Comparison of ENCODE assay signal across 8 mouse cellular contexts in the genomic region with DNA sequence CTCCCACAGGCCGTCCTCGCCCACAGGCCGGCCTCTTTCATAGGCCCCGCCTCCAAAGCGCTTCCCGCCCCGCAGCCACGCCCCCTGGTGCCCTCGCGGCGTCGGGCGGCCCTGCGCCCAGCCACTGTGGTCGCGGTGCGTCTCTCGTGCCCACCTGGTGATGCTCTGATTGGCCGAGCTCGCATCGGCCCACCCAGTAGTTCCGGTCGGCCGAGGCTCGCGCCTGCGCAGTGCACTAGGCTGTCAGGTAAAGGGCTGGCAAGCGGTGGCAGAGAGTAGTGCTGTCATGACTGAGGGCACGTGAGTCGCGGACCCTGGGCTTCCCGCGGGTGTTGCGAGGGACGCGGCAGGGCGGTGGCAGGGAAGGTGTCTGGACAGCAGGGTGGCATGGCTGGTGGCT. TPM values are rescaled to one million over a fixed set of nuclear protein-coding genes. Genes with fewer than 3 reads are reported as not detected.
A peak's percentile ranks its signal among the peaks of the same experiment; 100 is the strongest.
DNase-seq lines count a peak whose midpoint lies in the region; ATAC-seq and TF ChIP-seq lines count a peak whose summit lies in the region.

Gene Lss (plus strand): TSS at position 214 of the 400 bp plus-strand sequence.

- peaks cover 13% of the 10 kb centered on the region; the same call in 1 of the 2 replicates for H3K4me1 ChIP-seq in bone marrow macrophage, adult 2 months (ENCODE audit: control insufficient read depth, insufficient read depth, low read length)
- H3K4me1 ChIP-seq in embryonic fibroblast, embryonic 13.5 days (ENCODE audit: control insufficient read depth, insufficient read depth, low read length): no peaks in the 10 kb centered on the region
- H3K4me1 ChIP-seq in kidney, embryonic 14.5 days (ENCODE audit: control insufficient read depth, insufficient read depth, low read length): no peaks in the 10 kb centered on the region; the same call in 1 of the 2 replicates
- peaks cover 12% of the 10 kb centered on the region; the same call in 1 of the 2 replicates for H3K4me1 ChIP-seq in limb, embryonic 15.5 days

- H3K9me3 ChIP-seq in kidney, embryonic 14.5 days (ENCODE audit: control insufficient read depth, low read length): no peaks in the 10 kb centered on the region
- no peaks in the 10 kb centered on the region for H3K9me3 ChIP-seq in limb, embryonic 15.5 days

- peaks cover 26% of the 10 kb centered on the region for H3K36me3 ChIP-seq in kidney, embryonic 14.5 days (ENCODE audit: control insufficient read depth, insufficient read depth, low read length)
- peaks cover 24% of the 10 kb centered on the region for H3K36me3 ChIP-seq in limb, embryonic 15.5 days

- DNase-seq in A20 (ENCODE audit: low read depth, low spot score): peak; percentile 99
- peak; percentile 93 for DNase-seq in heart, adult 9 months (ENCODE audit: low spot score in 2 of 2)
- peak; percentile 61 to 90 for DNase-seq in monocyte, adult 2 months (ENCODE audit: low read depth in 1 of 2, low spot score in 2 of 2)
- DNase-seq in spleen, postnatal 36 days (ENCODE audit: low spot score in 2 of 2): peak; percentile 97

- peak within 1 kb of the TSS; percentile 96 for H3K4me3 ChIP-seq in bone marrow macrophage, adult 2 months (ENCODE audit: insufficient read depth, low read length)
- peak within 1 kb of the TSS; percentile 68 for H3K4me3 ChIP-seq in embryonic fibroblast, embryonic 13.5 days (ENCODE audit: insufficient read depth, low read length)
- peak within 1 kb of the TSS; percentile 70 for H3K4me3 ChIP-seq in kidney, embryonic 14.5 days (ENCODE audit: low read length)
- peak within 1 kb of the TSS; percentile 71 for H3K4me3 ChIP-seq in limb, embryonic 15.5 days

- WGBS in kidney, embryonic 14.5 days: 0% methylated on average over 36 of the region's 37 CpGs
- WGBS in limb, embryonic 15.5 days: 0% methylated on average over 37 of the region's 37 CpGs

- H3K27me3 ChIP-seq in kidney, embryonic 14.5 days (ENCODE audit: control insufficient read depth, insufficient read depth, low read length): no peaks in the 10 kb centered on the region
- no peaks in the 10 kb centered on the region for H3K27me3 ChIP-seq in limb, embryonic 15.5 days

- TF ChIP-seq POLR2A in bone marrow macrophage, adult 2 months (IDR thresholded peaks at IDR 0.05; ENCODE audit: borderline replicate concordance, low read depth, low read length): no peak
- TF ChIP-seq POLR2A in embryonic fibroblast, embryonic 13.5 days (IDR thresholded peaks at IDR 0.05; ENCODE audit: low read depth, low read length): peak; percentile 81

- H3K27ac ChIP-seq in bone marrow macrophage, adult 2 months (ENCODE audit: insufficient read depth, low read depth, low read length): peak within 1 kb of the TSS; percentile 56
- H3K27ac ChIP-seq in embryonic fibroblast, embryonic 13.5 days (ENCODE audit: insufficient read depth, low read length): no peak within 1 kb of the TSS
- H3K27ac ChIP-seq in kidney, embryonic 14.5 days (ENCODE audit: low read depth, low read length): peak within 1 kb of the TSS; percentile 65; the same call in 1 of the 2 replicates
- peak within 1 kb of the TSS; percentile 86 for H3K27ac ChIP-seq in limb, embryonic 15.5 days

- TF ChIP-seq CTCF in bone marrow macrophage, adult 2 months (IDR thresholded peaks at IDR 0.05; ENCODE audit: low read depth, low read length): no peak
- no peak for TF ChIP-seq CTCF in embryonic fibroblast, embryonic 13.5 days (IDR thresholded peaks at IDR 0.05; ENCODE audit: borderline replicate concordance, insufficient read depth, low read length)

- peak within 1 kb of the TSS; percentile 90 for H3K4me2 ChIP-seq in kidney, embryonic 14.5 days (replicated peaks; ENCODE audit: low read depth, low read length)
- peak within 1 kb of the TSS; percentile 88 for H3K4me2 ChIP-seq in limb, embryonic 15.5 days

- H3K9ac ChIP-seq in kidney, embryonic 14.5 days (ENCODE audit: low read depth, low read length): peak within 1 kb of the TSS; percentile 66
- H3K9ac ChIP-seq in limb, embryonic 15.5 days: peak within 1 kb of the TSS; percentile 47

- peak; percentile 100 for ATAC-seq in kidney, embryonic 14.5 days (ENCODE audit: low FRiP score, low TSS enrichment)
- peak; percentile 96 for ATAC-seq in limb, embryonic 15.5 days (ENCODE audit: insufficient number of reproducible peaks, low FRiP score, low TSS enrichment, low read depth)

RNA-seq across cellular contexts. Expression of gene Lss, which starts in this region (rescaled TPM):
- polyA plus RNA-seq in bone marrow macrophage, adult 2 months (2012; ENCODE audit: insufficient read depth, insufficient read length, missing spikeins): 10.9 and 11.0 TPM in 2 replicates
- polyA plus RNA-seq in embryonic fibroblast, embryonic 13.5 days (2011; ENCODE audit: insufficient read length, low read depth, missing spikeins): 32.8 and 34.0 TPM in 2 replicates
- 9.7 and 21.9 TPM in 2 replicates for polyA plus RNA-seq in kidney, embryonic 14.5 days (2014; fragmentation: Nextera tagmentation; extraction: Ambion mirVana)
- polyA plus RNA-seq in limb, embryonic 15.5 days (2015; fragmentation: Nextera tagmentation; extraction: Ambion mirVana): 35.1 and 37.7 TPM in 2 replicates
